Mouse (Mus musculus): ENCODE results near the gene Abcc3. TPM values are rescaled to one million over a fixed set of nuclear protein-coding genes. Genes with fewer than 3 reads are reported as not detected.

Abcc3 gene
- polyA plus RNA-seq (2014; fragmentation: Nextera tagmentation; extraction: Ambion mirVana) = 0.57 and 0.94 TPM in 2 replicates

- Histone ChIP-seq H3K27me3 (ENCODE audit: control insufficient read depth, insufficient read depth, low read length) (0 out of 2 replicates have a peak, but pooled peaks cover 2% of the 10 kb centered on the region), H3K36me3 (ENCODE audit: control insufficient read depth, insufficient read depth, low read length) (no peaks in the 10 kb centered on the region), H3K9me3 (ENCODE audit: control insufficient read depth, low read length) (no peaks in the 10 kb centered on the region), H3K4me2 (replicated peaks; ENCODE audit: low read depth, low read length) (peak within 1 kb of the TSS; percentile 43), H3K27ac (ENCODE audit: low read depth, low read length) (no peak within 1 kb of the TSS), H3K4me1 (replicated peaks; ENCODE audit: control insufficient read depth, insufficient read depth, low read length) (no peaks in the 10 kb centered on the region; the same call in 1 of the 2 replicates), H3K4me3 (ENCODE audit: low read depth, low read length) (0 out of 2 replicates have a peak within 1 kb of the TSS, but pooled peaks have one; percentile 2), H3K9ac (ENCODE audit: low read depth, low read length) (no peak within 1 kb of the TSS)
- DNase-seq (ENCODE audit: low spot score) = peak; percentile 19
- 14% methylated on average over 20 of the region's 20 CpGs for WGBS
- ATAC-seq (ENCODE audit: low FRiP score) = no peak
These were observed at the start of gene Abcc3 for GRCm38 (mm10) chr11:94392672-94393109. Gene Abcc3 (minus strand): TSS chr11:94392997.

DNA sequence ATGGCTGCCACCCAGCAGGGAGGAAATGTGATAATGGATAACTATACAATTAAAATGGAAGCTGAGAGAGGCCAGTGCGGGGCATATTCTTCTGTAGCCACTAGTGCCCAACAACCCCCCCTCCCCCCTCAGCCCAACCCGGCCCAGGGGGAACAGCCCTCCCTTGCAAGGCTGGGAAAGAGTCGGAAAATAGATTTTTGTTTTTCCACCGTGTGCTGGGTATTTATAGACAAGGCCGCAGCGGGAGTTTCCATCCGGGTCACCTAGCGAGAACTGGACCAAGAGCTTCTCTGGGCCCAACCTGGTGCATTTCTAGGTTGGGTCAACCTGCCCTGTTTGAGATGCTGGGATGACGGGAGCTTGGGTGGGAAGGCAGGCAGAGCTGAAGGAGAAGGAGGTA lies 49.0 kb upstream of the Abcc3 start:
- Histone ChIP-seq H3K9ac (ENCODE audit: low read depth, low read length) (no peak overlapping the region), H3K27ac (ENCODE audit: low read depth, low read length) (no peak overlapping the region; the same call in 1 of the 2 replicates), H3K27me3 (ENCODE audit: control insufficient read depth, insufficient read depth, low read length) (no peaks in the 10 kb centered on the region), H3K4me2 (replicated peaks; ENCODE audit: low read depth, low read length) (no peak overlapping the region), H3K4me3 (ENCODE audit: low read depth, low read length) (no peak overlapping the region), H3K36me3 (ENCODE audit: control insufficient read depth, insufficient read depth, low read length) (no peaks in the 10 kb centered on the region), H3K4me1 (replicated peaks; ENCODE audit: control insufficient read depth, insufficient read depth, low read length) (peaks cover 20% of the 10 kb centered on the region), H3K9me3 (ENCODE audit: control insufficient read depth, low read length) (no peaks in the 10 kb centered on the region)
- ATAC-seq (ENCODE audit: low FRiP score) (0 out of 2 replicates have a peak, but pooled peaks have one; percentile 18), DNase-seq (ENCODE audit: low spot score) (no peak)
- 74% methylated on average over 9 of the region's 9 CpGs for WGBS

DNA sequence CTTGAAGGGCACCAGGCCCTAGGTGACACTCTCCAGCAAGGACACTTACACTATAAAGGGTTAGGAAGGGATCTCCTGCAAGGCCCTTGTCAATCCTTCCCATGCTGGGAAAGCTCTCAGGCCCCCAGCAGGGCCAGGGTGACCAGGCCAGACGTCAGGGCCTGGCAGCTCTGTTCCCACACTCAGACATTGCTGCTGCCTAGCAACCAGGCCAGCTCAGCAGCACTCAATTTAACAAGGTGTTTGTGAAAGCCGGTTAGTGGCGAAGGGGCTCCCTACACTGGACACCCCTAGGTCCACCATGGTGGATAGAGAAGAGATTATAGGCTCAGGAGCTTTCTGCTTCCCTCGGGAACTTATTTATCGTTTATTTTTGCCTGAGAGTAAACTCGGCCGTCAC lies 48.3 kb upstream of the Abcc3 start:
- Histone ChIP-seq H3K27me3 (ENCODE audit: control insufficient read depth, insufficient read depth, low read length) (no peaks in the 10 kb centered on the region), H3K4me3 (ENCODE audit: low read depth, low read length) (no peak overlapping the region), H3K36me3 (ENCODE audit: control insufficient read depth, insufficient read depth, low read length) (no peaks in the 10 kb centered on the region), H3K4me1 (replicated peaks; ENCODE audit: control insufficient read depth, insufficient read depth, low read length) (peaks cover 20% of the 10 kb centered on the region), H3K4me2 (replicated peaks; ENCODE audit: low read depth, low read length) (no peak overlapping the region), H3K27ac (ENCODE audit: low read depth, low read length) (peak overlapping the region; percentile 24; the same call in 1 of the 2 replicates), H3K9ac (ENCODE audit: low read depth, low read length) (no peak overlapping the region), H3K9me3 (ENCODE audit: control insufficient read depth, low read length) (no peaks in the 10 kb centered on the region)
- WGBS = 38% methylated on average over 7 of the region's 7 CpGs
- no peak for DNase-seq (ENCODE audit: low spot score)
- peak; percentile 20; the same call in 1 of the 2 replicates for ATAC-seq (ENCODE audit: low FRiP score)

DNA sequence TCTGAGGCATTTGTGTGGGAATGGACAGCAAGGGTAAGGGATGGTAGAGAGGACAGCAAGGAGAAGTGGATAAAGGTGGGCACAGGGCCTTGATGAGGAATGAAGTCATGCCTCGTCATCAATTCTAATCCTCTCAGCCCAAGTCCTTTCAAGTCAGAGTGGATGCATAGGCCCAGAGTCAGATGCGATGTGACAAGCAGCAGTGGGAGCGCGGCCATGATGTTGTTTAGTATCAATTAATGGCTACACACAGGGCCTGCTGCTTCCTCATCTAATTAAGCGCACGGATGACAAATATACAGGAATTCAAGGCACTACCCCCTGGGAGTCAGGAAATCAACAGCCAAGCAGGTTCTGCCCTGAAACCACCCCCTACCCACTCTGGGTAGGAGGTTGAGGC lies 47.6 kb upstream of the Abcc3 start:
- WGBS = 82% methylated on average over 6 of the region's 6 CpGs

GRCm38 (mm10) chr11:94429011-94429651 lies 36.3 kb upstream of the Abcc3 start:
- Histone ChIP-seq H3K27ac (ENCODE audit: low read depth, low read length) (peak overlapping the region; percentile 67), H3K9ac (ENCODE audit: low read depth, low read length) (0 out of 2 replicates have a peak overlapping the region, but pooled peaks have one; percentile 19), H3K4me2 (replicated peaks; ENCODE audit: low read depth, low read length) (no peak overlapping the region; the same call in 1 of the 2 replicates), H3K36me3 (ENCODE audit: control insufficient read depth, insufficient read depth, low read length) (no peaks in the 10 kb centered on the region), H3K27me3 (ENCODE audit: control insufficient read depth, insufficient read depth, low read length) (no peaks in the 10 kb centered on the region; the same call in 1 of the 2 replicates), H3K4me3 (ENCODE audit: low read depth, low read length) (no peak overlapping the region), H3K4me1 (replicated peaks; ENCODE audit: control insufficient read depth, insufficient read depth, low read length) (peaks cover 14% of the 10 kb centered on the region), H3K9me3 (ENCODE audit: control insufficient read depth, low read length) (no peaks in the 10 kb centered on the region)
- WGBS = 27% methylated on average over 9 of the region's 9 CpGs
- ATAC-seq (ENCODE audit: low FRiP score) (peak; percentile 78), DNase-seq (ENCODE audit: low spot score) (peak; percentile 72)

More for the DNA sequence above, 47.6 kb upstream of the Abcc3 start:
- H3K9me3 ChIP-seq (ENCODE audit: control insufficient read depth, low read length) = no peaks in the 10 kb centered on the region
- no peak overlapping the region for H3K4me3 ChIP-seq (ENCODE audit: low read depth, low read length)
- no peaks in the 10 kb centered on the region for H3K36me3 ChIP-seq (ENCODE audit: control insufficient read depth, insufficient read depth, low read length)
- H3K4me1 ChIP-seq (replicated peaks; ENCODE audit: control insufficient read depth, insufficient read depth, low read length) = peaks cover 20% of the 10 kb centered on the region
- no peak overlapping the region for H3K9ac ChIP-seq (ENCODE audit: low read depth, low read length)
- H3K27me3 ChIP-seq (ENCODE audit: control insufficient read depth, insufficient read depth, low read length) = no peaks in the 10 kb centered on the region
- no peak overlapping the region for H3K27ac ChIP-seq (ENCODE audit: low read depth, low read length)
- no peak for DNase-seq (ENCODE audit: low spot score)
- H3K4me2 ChIP-seq (replicated peaks; ENCODE audit: low read depth, low read length) = no peak overlapping the region
- ATAC-seq (ENCODE audit: low FRiP score) = 0 out of 2 replicates have a peak, but pooled peaks have one; percentile 10

DNA sequence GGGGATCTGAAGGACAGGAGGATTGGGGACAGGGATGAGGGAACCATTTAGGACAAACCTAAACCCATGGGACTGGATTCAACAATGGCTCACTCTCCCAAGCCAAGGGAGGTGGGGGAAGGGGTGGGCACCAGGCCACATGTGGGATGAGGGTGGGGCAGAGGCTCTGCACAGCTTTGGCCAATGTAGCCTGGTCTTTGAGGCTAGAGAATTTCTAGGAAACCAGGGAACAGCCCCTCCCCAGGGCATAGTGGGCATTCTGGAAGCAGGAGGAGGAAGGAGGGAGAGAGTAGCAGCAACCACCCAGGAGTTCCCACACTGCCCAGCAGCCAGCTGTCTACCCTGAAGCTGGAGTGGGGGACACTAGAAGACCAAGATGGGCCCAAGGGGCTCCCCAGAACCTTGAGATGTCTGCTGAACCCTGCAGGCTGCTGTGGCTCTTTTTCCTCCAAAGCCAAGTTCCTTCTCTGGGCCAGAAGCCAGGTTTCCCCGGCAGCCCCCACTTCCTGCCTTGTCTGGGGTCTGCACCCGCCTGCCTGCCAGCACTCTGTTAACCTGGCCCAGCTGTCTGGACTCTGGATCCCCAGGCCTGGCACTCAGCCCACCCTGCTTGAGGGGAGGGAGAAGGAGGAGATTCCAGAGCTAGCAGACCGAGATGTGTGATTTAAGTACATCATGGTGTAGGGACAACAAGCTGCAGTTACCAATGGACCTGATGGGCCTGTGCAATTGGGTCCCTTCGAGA lies 35.5 kb upstream of the Abcc3 start:
- H3K4me2 ChIP-seq (replicated peaks; ENCODE audit: low read depth, low read length) = no peak overlapping the region
- no peaks in the 10 kb centered on the region for H3K36me3 ChIP-seq (ENCODE audit: control insufficient read depth, insufficient read depth, low read length)
- peaks cover 8% of the 10 kb centered on the region for H3K4me1 ChIP-seq (replicated peaks; ENCODE audit: control insufficient read depth, insufficient read depth, low read length)
- H3K9ac ChIP-seq (ENCODE audit: low read depth, low read length) = no peak overlapping the region
- 32% methylated on average over 4 of the region's 4 CpGs for WGBS
- ATAC-seq (ENCODE audit: low FRiP score) = peak; percentile 31; the same call in 1 of the 2 replicates
- H3K27me3 ChIP-seq (ENCODE audit: control insufficient read depth, insufficient read depth, low read length) = no peaks in the 10 kb centered on the region
- H3K27ac ChIP-seq (ENCODE audit: low read depth, low read length) = peak overlapping the region; percentile 67
- no peaks in the 10 kb centered on the region for H3K9me3 ChIP-seq (ENCODE audit: control insufficient read depth, low read length)
- peak; percentile 48 for DNase-seq (ENCODE audit: low spot score)
- H3K4me3 ChIP-seq (ENCODE audit: low read depth, low read length) = no peak overlapping the region

- H3K4me3 ChIP-seq (ENCODE audit: low read depth, low read length) = no peak overlapping the region
- 58% methylated on average over 14 of the region's 14 CpGs for WGBS
- peaks cover 11% of the 10 kb centered on the region for H3K4me1 ChIP-seq (replicated peaks; ENCODE audit: control insufficient read depth, insufficient read depth, low read length)
- no peak overlapping the region for H3K27ac ChIP-seq (ENCODE audit: low read depth, low read length)
- H3K9ac ChIP-seq (ENCODE audit: low read depth, low read length) = no peak overlapping the region
- no peak overlapping the region for H3K4me2 ChIP-seq (replicated peaks; ENCODE audit: low read depth, low read length)
- no peak for ATAC-seq (ENCODE audit: low FRiP score)
- no peaks in the 10 kb centered on the region for H3K9me3 ChIP-seq (ENCODE audit: control insufficient read depth, low read length)
- no peaks in the 10 kb centered on the region for H3K36me3 ChIP-seq (ENCODE audit: control insufficient read depth, insufficient read depth, low read length)
- no peak for DNase-seq (ENCODE audit: low spot score)
- H3K27me3 ChIP-seq (ENCODE audit: control insufficient read depth, insufficient read depth, low read length) = no peaks in the 10 kb centered on the region
These were observed 32.9 kb upstream of the Abcc3 start for GRCm38 (mm10) chr11:94425656-94426055.

DNA sequence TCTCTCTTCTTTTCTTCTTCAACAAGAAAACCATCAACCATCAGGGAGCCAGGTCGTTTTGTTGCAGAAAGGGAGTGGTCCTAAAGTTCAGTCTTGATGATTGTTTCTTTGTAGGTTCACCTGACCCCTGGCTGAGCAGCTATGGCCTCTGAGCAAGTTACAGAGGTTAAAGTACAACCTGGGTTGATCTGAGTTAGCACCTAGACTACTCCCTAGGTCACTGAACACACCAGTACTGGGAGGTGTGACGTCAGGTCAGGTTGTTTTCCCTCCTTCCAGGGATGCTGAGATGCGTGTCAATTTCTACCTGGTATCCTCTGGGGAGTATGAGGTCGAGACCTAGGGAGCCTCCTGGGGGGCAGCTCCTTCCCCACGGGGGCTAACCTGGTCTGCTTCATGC lies 32.4 kb upstream of the Abcc3 start:
- Histone ChIP-seq H3K27ac (ENCODE audit: low read depth, low read length) (no peak overlapping the region), H3K4me1 (replicated peaks; ENCODE audit: control insufficient read depth, insufficient read depth, low read length) (peaks cover 11% of the 10 kb centered on the region), H3K9me3 (ENCODE audit: control insufficient read depth, low read length) (no peaks in the 10 kb centered on the region), H3K4me2 (replicated peaks; ENCODE audit: low read depth, low read length) (no peak overlapping the region), H3K27me3 (ENCODE audit: control insufficient read depth, insufficient read depth, low read length) (no peaks in the 10 kb centered on the region), H3K4me3 (ENCODE audit: low read depth, low read length) (no peak overlapping the region), H3K36me3 (ENCODE audit: control insufficient read depth, insufficient read depth, low read length) (no peaks in the 10 kb centered on the region), H3K9ac (ENCODE audit: low read depth, low read length) (no peak overlapping the region)
- ATAC-seq (ENCODE audit: low FRiP score) (no peak), DNase-seq (ENCODE audit: low spot score) (no peak)
- WGBS = 55% methylated on average over 5 of the region's 5 CpGs
